In the genomic region with DNA sequence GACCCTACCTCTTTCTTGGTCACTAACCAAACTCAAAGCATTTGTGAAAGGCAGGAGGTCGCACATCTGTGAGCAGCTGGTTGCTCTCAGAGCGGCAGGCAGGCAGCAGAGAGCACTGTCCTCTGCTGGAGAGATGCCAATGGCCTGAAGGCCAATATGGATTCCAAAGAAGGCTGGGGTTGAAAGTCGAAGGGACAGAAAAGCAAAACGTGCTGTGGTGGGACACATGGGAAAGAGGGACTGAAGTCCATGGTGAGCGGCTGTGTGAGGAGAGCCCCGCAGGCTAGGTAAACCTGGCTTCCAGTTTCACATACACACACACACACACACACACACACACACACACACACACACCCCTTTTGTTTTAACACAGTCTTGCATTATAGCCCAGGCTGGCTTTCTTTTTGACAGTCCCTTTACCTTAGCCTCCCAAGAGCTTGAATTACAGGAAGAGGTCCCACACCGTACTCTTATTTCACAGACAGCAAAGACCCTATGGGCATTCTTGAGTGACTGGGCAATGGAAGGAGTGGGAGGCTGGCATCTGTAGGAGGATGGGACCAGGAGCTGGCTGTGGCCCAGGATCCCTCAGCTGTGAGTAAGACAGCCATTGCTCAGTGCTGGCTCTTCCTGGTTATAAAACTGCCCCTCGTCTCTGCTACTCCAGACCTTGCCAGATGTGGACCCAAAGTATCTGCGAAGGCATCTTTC, we compare ENCODE assay signal across 11 mouse cellular contexts. TPM values are rescaled to one million over a fixed set of nuclear protein-coding genes. Genes with fewer than 3 reads are reported as not detected.
DNase-seq lines count a peak whose midpoint lies in the region; ATAC-seq and TF ChIP-seq lines count a peak whose summit lies in the region.
"Had no signal": no experiment of that assay in that cellular context is flagged by ENCODE, and none has a peak within 500 bp of the region (broad histone marks: within the 10 kb centered on the region; RNA-seq: fewer than 3 reads in every experiment).

No protein-coding gene starts in this region.

- intact Hi-C loops in heart, adult 2 months (cut with DNase I), result no loop called here

- peaks cover 47% of the 10 kb centered on the region for H3K4me1 ChIP-seq in heart, embryonic 15.5 days (replicated peaks)
- H3K4me1 ChIP-seq in heart, adult 2 months (ENCODE audit: control insufficient read depth, insufficient read depth, low read length), result peaks cover 12% of the 10 kb centered on the region
- H3K4me1 ChIP-seq in kidney, embryonic 15.5 days, result peaks cover 23% of the 10 kb centered on the region
- peaks cover 18% of the 10 kb centered on the region for H3K4me1 ChIP-seq in stomach, embryonic 15.5 days
- H3K4me1 ChIP-seq in forebrain, embryonic 11.5 days (replicated peaks; ENCODE audit: control insufficient read depth, insufficient read depth, low read length), result peaks cover 2% of the 10 kb centered on the region
- H3K4me1 ChIP-seq: liver, embryonic 13.5 days had no signal

- H3K4me2 ChIP-seq in heart, embryonic 15.5 days, result no peak overlapping the region
- no peak overlapping the region for H3K4me2 ChIP-seq in kidney, embryonic 15.5 days
- no peak overlapping the region for H3K4me2 ChIP-seq in stomach, embryonic 15.5 days
- H3K4me2 ChIP-seq in forebrain, embryonic 11.5 days (ENCODE audit: low read depth, low read length, severe bottlenecking), result no peak overlapping the region
- H3K4me2 ChIP-seq: liver, embryonic 13.5 days had no signal

- no peaks in the 10 kb centered on the region for H3K36me3 ChIP-seq in heart, embryonic 15.5 days
- no peaks in the 10 kb centered on the region for H3K36me3 ChIP-seq in heart, adult 2 months (ENCODE audit: control insufficient read depth, insufficient read depth, low read length)
- H3K36me3 ChIP-seq in kidney, embryonic 15.5 days, result no peaks in the 10 kb centered on the region
- H3K36me3 ChIP-seq in stomach, embryonic 15.5 days, result no peaks in the 10 kb centered on the region
- H3K36me3 ChIP-seq in forebrain, embryonic 11.5 days (ENCODE audit: control insufficient read depth, insufficient read depth, low read length), result no peaks in the 10 kb centered on the region
- H3K36me3 ChIP-seq: G1E; liver, embryonic 13.5 days had no signal

- TF ChIP-seq POLR2A in heart, adult 2 months (IDR thresholded peaks at IDR 0.05; ENCODE audit: insufficient read depth, low read depth, low read length), result no peak

- no peaks in the 10 kb centered on the region for H3K9me3 ChIP-seq in heart, embryonic 15.5 days (replicated peaks)
- H3K9me3 ChIP-seq in kidney, embryonic 15.5 days (replicated peaks), result no peaks in the 10 kb centered on the region
- no peaks in the 10 kb centered on the region for H3K9me3 ChIP-seq in stomach, embryonic 15.5 days
- no peaks in the 10 kb centered on the region for H3K9me3 ChIP-seq in forebrain, embryonic 11.5 days (ENCODE audit: control insufficient read depth, low read length)
- H3K9me3 ChIP-seq: G1E; liver, embryonic 13.5 days had no signal

- TF ChIP-seq CTCF in heart, adult 2 months (IDR thresholded peaks at IDR 0.05), result no peak

- H3K4me3 ChIP-seq in heart, embryonic 15.5 days, result no peak overlapping the region
- H3K4me3 ChIP-seq in heart, adult 2 months, result no peak overlapping the region
- H3K4me3 ChIP-seq in kidney, embryonic 15.5 days (replicated peaks), result no peak overlapping the region
- H3K4me3 ChIP-seq in stomach, embryonic 15.5 days (replicated peaks), result no peak overlapping the region
- no peak overlapping the region for H3K4me3 ChIP-seq in forebrain, embryonic 11.5 days (ENCODE audit: low read depth, low read length)
- H3K4me3 ChIP-seq: liver, embryonic 13.5 days had no signal

- no peak for TF ChIP-seq EP300 in heart, adult 2 months (IDR thresholded peaks at IDR 0.05; ENCODE audit: insufficient read depth, low read depth, low read length)

- no peak overlapping the region for H3K9ac ChIP-seq in heart, embryonic 15.5 days
- H3K9ac ChIP-seq in heart, adult 2 months (ENCODE audit: low read depth, low read length), result no peak overlapping the region
- H3K9ac ChIP-seq in kidney, embryonic 15.5 days, result no peak overlapping the region
- no peak overlapping the region for H3K9ac ChIP-seq in stomach, embryonic 15.5 days
- no peak overlapping the region for H3K9ac ChIP-seq in forebrain, embryonic 11.5 days (ENCODE audit: low read length)
- H3K9ac ChIP-seq: liver, embryonic 13.5 days had no signal

- 52% methylated on average over 9 of the region's 9 CpGs for WGBS in heart, embryonic 15.5 days
- WGBS in heart, adult 2 months, result 54% methylated on average over 9 of the region's 9 CpGs
- 33% methylated on average over 9 of the region's 9 CpGs for WGBS in kidney, embryonic 15.5 days
- 55% methylated on average over 9 of the region's 9 CpGs for WGBS in stomach, embryonic 15.5 days
- 86% methylated on average over 9 of the region's 9 CpGs for WGBS in forebrain, embryonic 11.5 days

- no peaks in the 10 kb centered on the region for H3K27me3 ChIP-seq in heart, embryonic 15.5 days
- no peaks in the 10 kb centered on the region for H3K27me3 ChIP-seq in heart, adult 2 months (ENCODE audit: control insufficient read depth, insufficient read depth, low read length)
- no peaks in the 10 kb centered on the region for H3K27me3 ChIP-seq in kidney, embryonic 15.5 days
- H3K27me3 ChIP-seq in stomach, embryonic 15.5 days (replicated peaks), result no peaks in the 10 kb centered on the region
- no peaks in the 10 kb centered on the region for H3K27me3 ChIP-seq in forebrain, embryonic 11.5 days (ENCODE audit: control insufficient read depth, insufficient read depth, low read length)
- H3K27me3 ChIP-seq: liver, embryonic 13.5 days had no signal

- peak overlapping the region; percentile 94 for H3K27ac ChIP-seq in heart, embryonic 15.5 days
- H3K27ac ChIP-seq in heart, adult 2 months, result no peak overlapping the region
- H3K27ac ChIP-seq in kidney, embryonic 15.5 days, result peak overlapping the region; percentile 75
- H3K27ac ChIP-seq in stomach, embryonic 15.5 days, result peak overlapping the region; percentile 75
- no peak overlapping the region for H3K27ac ChIP-seq in forebrain, embryonic 11.5 days (ENCODE audit: low read depth, low read length)
- H3K27ac ChIP-seq: liver, embryonic 13.5 days had no signal

- ATAC-seq in heart, embryonic 15.5 days (replicated peaks; ENCODE audit: insufficient number of reproducible peaks, insufficient read depth, low FRiP score, low read depth), result no peak
- ATAC-seq in kidney, embryonic 15.5 days (replicated peaks; ENCODE audit: low FRiP score), result peak; percentile 63
- ATAC-seq in stomach, embryonic 15.5 days (ENCODE audit: insufficient read depth, low FRiP score, low read depth), result no peak
- no peak for ATAC-seq in CD4-positive, CD25-positive, alpha-beta regulatory T cell, adult 4 months
- no peak for ATAC-seq in forebrain, embryonic 11.5 days (replicated peaks; ENCODE audit: low FRiP score)

- no peak for DNase-seq in heart, adult 2 months
- DNase-seq in right cerebral cortex, adult 18-20 months, result peak; percentile 42
- DNase-seq in right cerebral cortex, postnatal 25 days, result no peak
- no peak for DNase-seq in forebrain, embryonic 11.5 days (ENCODE audit: low spot score)
- DNase-seq: liver, embryonic 13.5 days; thymus, adult 2 months had no signal

- no peaks in the 10 kb centered on the region for H3K79me2 ChIP-seq in heart, adult 2 months (replicated peaks; ENCODE audit: control insufficient read depth, insufficient read depth, low read length)

RNA-seq across cellular contexts. Expression of a gene that starts 45.9 kb away (rescaled TPM):
- 9.2 and 9.7 TPM in 2 replicates for polyA plus RNA-seq in heart, embryonic 15.5 days (2015; fragmentation: Nextera tagmentation; extraction: Ambion mirVana)
- total RNA-seq in heart, adult 2 months (2021), result 10 to 100 TPM; 52.9 to 56.2 TPM
- polyA plus RNA-seq in heart, adult 2 months (2012; rRNA removed), result 47.1 and 67.3 TPM in 2 replicates
- polyA plus RNA-seq in kidney, embryonic 15.5 days (2015; fragmentation: Nextera tagmentation; extraction: Ambion mirVana), result 0.66 and 0.87 TPM in 2 replicates
- 3.0 and 3.3 TPM in 2 replicates for polyA plus RNA-seq in stomach, embryonic 15.5 days (2015; fragmentation: Nextera tagmentation; extraction: Ambion mirVana)
- under 1 TPM; 0.08 to 0.14 TPM for polyA plus RNA-seq in CD4-positive, CD25-positive, alpha-beta regulatory T cell, adult 4 months (2017; shearing (Covaris generic))
- 1.8 and 2.1 TPM in 2 replicates for polyA plus RNA-seq in forebrain, embryonic 11.5 days (2014; fragmentation: Nextera tagmentation; extraction: Ambion mirVana)
- polyA plus RNA-seq: G1E had no signal

Comparison
In these comparisons a context has a peak if more than half of its experiments do, and no peak if none do; other contexts are left out.
1. H3K27ac ChIP-seq: peak in heart, embryonic 15.5 days (single experiment), kidney, embryonic 15.5 days (single experiment) and stomach, embryonic 15.5 days (single experiment); none in heart, adult 2 months (single experiment) and forebrain, embryonic 11.5 days (single experiment).